Mouse (Mus musculus) erythroid progenitor cell, adult 5-6 weeks (primary cell): Measurements from ENCODE around the gene Slc23a2. TPM values are rescaled to one million over a fixed set of nuclear protein-coding genes. Genes with fewer than 3 reads are reported as not detected.

Experiments
- total RNA-seq, 2 experiments: library from RNA; stranded (forward) in 1 of 2; stranded (reverse) in 1 of 2; fragments of 150-400 nt in 1 of 2; fragments of 186-747, 209-891 nt in 1 of 2; gene quantifications; 2 replicates each; pipeline versions ENCODE4 v1.2.3 to v1.2.4; 2015 to 2017; ENCODE audit warnings: low replicate concordance in 2 of 2

The Slc23a2 gene
- total RNA-seq, 2 experiments from 2014 or later: 0.53 to 2.9 TPM

Other genes with a start within 250 kb of the Slc23a2 start
- 139 and 159 TPM in 2 replicates for gene Prnp, start 235.2 kb downstream of the Slc23a2 start, total RNA-seq (2015; ENCODE audit: low replicate concordance)
- gene Prnp, start 235.2 kb downstream of the Slc23a2 start, total RNA-seq (2017; ENCODE audit: low replicate concordance): 175 and 177 TPM in 2 replicates
- not detected in 2 replicates for gene Prn, start 235.2 kb downstream of the Slc23a2 start, total RNA-seq (2015; ENCODE audit: low replicate concordance)
- not detected in 2 replicates for gene Prn, start 235.2 kb downstream of the Slc23a2 start, total RNA-seq (2017; ENCODE audit: low replicate concordance)
- gene Prnd, start 194.2 kb downstream of the Slc23a2 start, total RNA-seq (2015; ENCODE audit: low replicate concordance): not detected in 2 replicates
- gene Prnd, start 194.2 kb downstream of the Slc23a2 start, total RNA-seq (2017; ENCODE audit: low replicate concordance): 0.38 and 1.8 TPM in 2 replicates
- gene Rassf2, start 114.8 kb downstream of the Slc23a2 start, total RNA-seq (2015; ENCODE audit: low replicate concordance): 9.6 and 9.7 TPM in 2 replicates
- 8.0 and 16.7 TPM in 2 replicates for gene Rassf2, start 114.8 kb downstream of the Slc23a2 start, total RNA-seq (2017; ENCODE audit: low replicate concordance)
- gene Tmem230, start 102.7 kb upstream of the Slc23a2 start, total RNA-seq (2015; ENCODE audit: low replicate concordance): 19.7 and 28.8 TPM in 2 replicates
- gene Tmem230, start 102.7 kb upstream of the Slc23a2 start, total RNA-seq (2017; ENCODE audit: low replicate concordance): 10.1 and 11.7 TPM in 2 replicates
- gene Pcna, start 108.2 kb upstream of the Slc23a2 start, total RNA-seq (2015; ENCODE audit: low replicate concordance): 898 and 1,003 TPM in 2 replicates
- gene Pcna, start 108.2 kb upstream of the Slc23a2 start, total RNA-seq (2017; ENCODE audit: low replicate concordance): 562 and 723 TPM in 2 replicates
- 12.6 and 16.2 TPM in 2 replicates for gene Cds2, start 118.0 kb upstream of the Slc23a2 start, total RNA-seq (2015; ENCODE audit: low replicate concordance)
- gene Cds2, start 118.0 kb upstream of the Slc23a2 start, total RNA-seq (2017; ENCODE audit: low replicate concordance): 5.9 and 7.9 TPM in 2 replicates
- not detected in 2 replicates for gene Prokr2, start 240.3 kb upstream of the Slc23a2 start, total RNA-seq (2015; ENCODE audit: low replicate concordance)
- not detected in 2 replicates for gene Prokr2, start 240.3 kb upstream of the Slc23a2 start, total RNA-seq (2017; ENCODE audit: low replicate concordance)